Mouse (Mus musculus) spleen, adult 2 months (tissue): ENCODE measurements around the gene Tmem273.

Experiments used
- CTCF ChIP-seq: fragments of 200-500 bp; IDR thresholded peaks from 2 replicates; pipeline ENCODE4 v1.5.1; 2011; ENCODE audit warnings: mild to moderate bottlenecking, inconsistent platforms; ENCODE audit not compliant: insufficient read depth, insufficient read length, insufficient replicate concordance; ENCODE audit errors: extremely low read depth
- POLR2A ChIP-seq: fragments of 200-500 bp; IDR thresholded peaks from 2 replicates; pipeline ENCODE4 v1.6.1; 2011; ENCODE audit warnings: low read depth, low read length, inconsistent platforms

GRCm38 (mm10) chr14:32750727-32751126, 35.0 kb upstream of the Tmem273 start:
- TF ChIP-seq CTCF = no peak
- no peak for TF ChIP-seq POLR2A
